Mouse (Mus musculus) midbrain, postnatal 0 days (tissue): ENCODE results near the gene Aip. TPM values are rescaled to one million over a fixed set of nuclear protein-coding genes. Genes with fewer than 3 reads are reported as not detected.

Source experiments
- ATAC-seq: fragments of 200-750 bp; cut with Nextera tagmentation; 2 replicates; pipeline ENCODE4 v1.8.0; 2017; ENCODE audit warnings: moderate number of reproducible peaks, mild to moderate bottlenecking, moderate TSS enrichment, moderate library complexity; ENCODE audit not compliant: low FRiP score
- DNase-seq: peaks from one replicate; pipeline ENCODE4 v3.0.0-alpha.2; 2015; ENCODE audit warnings: low spot score
- H3K27ac ChIP-seq: fragments of 300-500 bp; sonication (generic); 2 replicates; pipeline ENCODE4 v1.5.1; 2014; ENCODE audit warnings: low read depth, mild to moderate bottlenecking, low read length, mixed read lengths
- H3K27me3 ChIP-seq: fragments of 300-500 bp; sonication (generic); 2 replicates; pipeline ENCODE4 v1.6.1; 2014; ENCODE audit warnings: low read length, control low read depth, mixed read lengths; ENCODE audit not compliant: insufficient read depth
- H3K36me3 ChIP-seq: fragments of 300-500 bp; sonication (generic); 2 replicates; pipeline ENCODE4 v1.6.1; 2014; ENCODE audit warnings: low read length, control low read depth, mixed read lengths; ENCODE audit not compliant: insufficient read depth
- H3K4me1 ChIP-seq: fragments of 300-500 bp; sonication (generic); 2 replicates; pipeline ENCODE4 v1.6.1; 2014; ENCODE audit warnings: mild to moderate bottlenecking, control low read depth, antibody characterized with exemption, low read length, mixed read lengths; ENCODE audit not compliant: insufficient read depth
- H3K4me2 ChIP-seq: fragments of 300-500 bp; sonication (generic); 2 replicates; pipeline ENCODE4 v1.6.1; 2014; ENCODE audit warnings: low read depth, mild to moderate bottlenecking, low read length, mixed read lengths; ENCODE audit not compliant: poor library complexity, severe bottlenecking
- H3K4me3 ChIP-seq: fragments of 300-500 bp; sonication (generic); 2 replicates; pipeline ENCODE4 v1.5.1; 2014; ENCODE audit warnings: low read depth, mild to moderate bottlenecking, low read length, moderate library complexity
- H3K9ac ChIP-seq: fragments of 300-500 bp; sonication (generic); replicated peaks from 2 replicates; pipeline ENCODE4 v1.6.1; 2014; ENCODE audit warnings: mild to moderate bottlenecking, low read length, moderate library complexity, mixed read lengths; ENCODE audit not compliant: poor library complexity, severe bottlenecking
- H3K9me3 ChIP-seq: fragments of 300-500 bp; sonication (generic); 2 replicates; pipeline ENCODE4 v1.6.1; 2016; ENCODE audit warnings: low read length, control low read depth
- CTCF ChIP-seq: IDR thresholded peaks from 2 replicates; pipeline ENCODE4 v1.5.1; 2016; ENCODE audit warnings: antibody characterized with exemption, mild to moderate bottlenecking
- WGBS: fragments of 180-500 bp; shearing (Covaris S2); extraction: QIAGEN DNeasy Blood & Tissue Kit; methylation state at CpG from one replicate; pipeline ENCODE4 v1.1.7; 2014; 5-methylcytosine and 5-hydroxymethylcytosine counted together
- polyA plus RNA-seq: library from polyadenylated mRNA; unstranded; fragments of >200 nt; fragmentation: Nextera tagmentation; extraction: Ambion mirVana; gene quantifications from 2 replicates; pipeline ENCODE4 v1.2.1, GENCODE M21; 2015
- total RNA-seq: library from RNA; depleted of rRNA; stranded (reverse); fragments of >200 nt; gene quantifications from 2 replicates; pipeline ENCODE4 v1.2.3, GENCODE M21; 2014

Gene Aip
- total and polyA plus RNA-seq, 2 experiments from 2014 or later, result 49.9 to 87.7 TPM

DNA sequence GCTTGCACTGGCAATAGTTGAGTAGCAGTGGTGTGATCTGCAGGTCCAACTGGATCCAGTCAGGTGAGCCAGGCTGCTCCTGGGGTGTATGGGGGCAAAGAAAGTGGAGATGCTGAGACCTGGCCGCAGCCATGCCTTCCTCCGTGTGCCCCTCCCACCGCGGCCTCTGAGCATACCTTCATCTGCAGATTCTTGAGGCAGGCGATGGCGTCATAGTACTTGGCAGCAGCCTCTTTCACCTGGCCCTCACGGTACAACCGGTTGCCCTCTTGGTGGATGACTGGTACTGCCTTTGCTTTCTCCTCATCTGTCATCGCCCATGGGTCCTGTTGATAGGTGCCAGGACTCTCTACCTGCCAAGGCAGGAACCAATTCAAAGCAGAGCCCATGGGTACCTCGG, 10.5 kb downstream of the Aip start:
- no peak overlapping the region for H3K27ac ChIP-seq
- H3K9me3 ChIP-seq, result no peaks in the 10 kb centered on the region
- DNase-seq, result no peak
- no peak overlapping the region for H3K9ac ChIP-seq
- peaks cover under 1% of the 10 kb centered on the region; the same call in 1 of the 2 replicates for H3K4me1 ChIP-seq
- no peaks in the 10 kb centered on the region for H3K27me3 ChIP-seq
- peaks cover 76% of the 10 kb centered on the region for H3K36me3 ChIP-seq
- TF ChIP-seq CTCF, result no peak
- no peak for ATAC-seq
- no peak overlapping the region for H3K4me3 ChIP-seq
- no peak overlapping the region for H3K4me2 ChIP-seq
- WGBS, result 96% methylated on average over 6 of the region's 10 CpGs

DNA sequence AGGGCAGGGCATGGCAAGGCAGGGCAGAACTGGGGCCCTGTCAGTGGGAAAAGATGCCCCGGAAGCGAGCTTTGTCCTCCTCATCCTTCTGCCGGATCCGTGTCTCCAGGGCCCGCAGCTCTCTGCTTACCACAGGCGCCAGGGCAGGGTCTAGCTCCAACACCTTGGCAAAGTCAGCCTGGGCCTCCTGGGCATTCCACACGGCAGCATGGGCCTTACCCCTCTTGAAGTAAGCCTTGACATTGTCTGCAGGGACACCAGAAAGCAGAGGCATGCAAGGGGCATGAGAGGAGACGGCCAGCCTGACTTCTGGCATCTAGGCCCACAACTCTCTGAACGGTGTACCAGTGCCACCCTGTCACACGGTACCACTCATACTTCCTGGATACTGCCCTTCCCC, 11.1 kb downstream of the Aip start:
- TF ChIP-seq CTCF, result no peak
- Histone ChIP-seq H3K9me3 (no peaks in the 10 kb centered on the region), H3K4me2 (no peak overlapping the region), H3K27ac (no peak overlapping the region), H3K9ac (no peak overlapping the region), H3K36me3 (peaks cover 82% of the 10 kb centered on the region), H3K27me3 (no peaks in the 10 kb centered on the region), H3K4me1 (no peaks in the 10 kb centered on the region), H3K4me3 (no peak overlapping the region)
- ATAC-seq (no peak), DNase-seq (no peak)
- 89% methylated on average over 10 of the region's 10 CpGs for WGBS

DNA sequence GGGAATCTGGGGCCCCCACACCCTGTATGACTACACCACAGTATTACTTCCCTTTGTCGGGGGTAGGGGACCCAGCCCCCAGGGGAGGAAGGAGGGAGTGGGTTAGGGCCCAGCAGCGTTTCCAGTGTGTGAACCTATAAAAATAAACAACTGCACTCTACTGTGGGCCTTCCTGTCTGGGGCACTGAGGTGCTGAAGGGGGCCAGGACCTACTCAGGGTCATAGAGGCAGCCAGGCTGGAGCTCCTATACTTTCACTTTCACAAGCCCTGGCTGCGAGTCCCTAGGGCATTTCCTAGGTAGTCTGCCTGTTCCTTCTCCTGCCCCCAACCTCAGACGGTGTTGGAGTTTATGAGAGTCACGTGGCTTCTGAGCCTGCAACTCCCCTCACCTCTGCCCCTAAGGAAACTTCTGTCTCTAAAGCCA, 11.8 kb downstream of the Aip start:
- H3K36me3 ChIP-seq, result peaks cover 89% of the 10 kb centered on the region
- H3K9me3 ChIP-seq, result no peaks in the 10 kb centered on the region
- no peak overlapping the region for H3K4me2 ChIP-seq
- H3K27me3 ChIP-seq, result no peaks in the 10 kb centered on the region
- ATAC-seq (no peak), DNase-seq (no peak)
- no peak overlapping the region for H3K4me3 ChIP-seq
- TF ChIP-seq CTCF, result no peak
- WGBS, result 78% methylated on average over 5 of the region's 5 CpGs
- no peak overlapping the region for H3K9ac ChIP-seq
- H3K27ac ChIP-seq, result no peak overlapping the region
- H3K4me1 ChIP-seq, result no peaks in the 10 kb centered on the region

DNA sequence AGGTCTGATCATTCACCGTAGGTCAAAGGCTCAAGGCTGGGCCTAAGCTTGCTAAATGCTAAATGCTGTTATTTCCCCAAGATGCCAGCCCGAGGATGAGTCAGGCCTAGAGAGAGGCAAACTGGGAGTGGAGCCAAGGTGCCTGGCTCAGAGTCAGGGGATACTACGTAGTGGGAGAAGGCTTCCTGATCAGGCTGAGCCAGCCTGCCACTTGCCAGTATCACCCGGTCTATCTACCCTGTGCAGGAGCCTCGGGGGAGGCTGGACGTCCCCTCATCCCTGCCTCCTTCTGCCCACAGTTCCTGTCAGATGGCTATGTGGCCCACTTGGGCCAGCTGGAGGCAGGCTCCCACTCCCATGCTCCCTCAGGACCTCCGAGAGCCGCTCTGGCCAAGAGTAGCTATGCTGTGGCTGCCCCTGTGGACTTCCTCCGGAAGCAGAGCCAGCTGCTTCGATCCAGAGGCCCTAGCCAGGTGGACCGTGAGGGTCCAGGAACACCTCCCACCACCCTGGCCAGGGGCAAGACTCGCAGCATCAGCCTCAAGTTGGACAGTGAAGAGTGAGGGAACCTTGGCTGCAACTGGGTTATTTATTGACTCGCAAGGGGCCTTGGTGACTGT, 12.4 kb downstream of the Aip start:
- no peak for TF ChIP-seq CTCF
- Histone ChIP-seq H3K4me1 (no peaks in the 10 kb centered on the region), H3K4me3 (no peak overlapping the region), H3K36me3 (peaks cover 92% of the 10 kb centered on the region), H3K9me3 (no peaks in the 10 kb centered on the region), H3K9ac (no peak overlapping the region), H3K4me2 (no peak overlapping the region), H3K27ac (no peak overlapping the region), H3K27me3 (no peaks in the 10 kb centered on the region)
- DNase-seq (peak; percentile 63), ATAC-seq (no peak)
- WGBS, result 83% methylated on average over 13 of the region's 13 CpGs

DNA sequence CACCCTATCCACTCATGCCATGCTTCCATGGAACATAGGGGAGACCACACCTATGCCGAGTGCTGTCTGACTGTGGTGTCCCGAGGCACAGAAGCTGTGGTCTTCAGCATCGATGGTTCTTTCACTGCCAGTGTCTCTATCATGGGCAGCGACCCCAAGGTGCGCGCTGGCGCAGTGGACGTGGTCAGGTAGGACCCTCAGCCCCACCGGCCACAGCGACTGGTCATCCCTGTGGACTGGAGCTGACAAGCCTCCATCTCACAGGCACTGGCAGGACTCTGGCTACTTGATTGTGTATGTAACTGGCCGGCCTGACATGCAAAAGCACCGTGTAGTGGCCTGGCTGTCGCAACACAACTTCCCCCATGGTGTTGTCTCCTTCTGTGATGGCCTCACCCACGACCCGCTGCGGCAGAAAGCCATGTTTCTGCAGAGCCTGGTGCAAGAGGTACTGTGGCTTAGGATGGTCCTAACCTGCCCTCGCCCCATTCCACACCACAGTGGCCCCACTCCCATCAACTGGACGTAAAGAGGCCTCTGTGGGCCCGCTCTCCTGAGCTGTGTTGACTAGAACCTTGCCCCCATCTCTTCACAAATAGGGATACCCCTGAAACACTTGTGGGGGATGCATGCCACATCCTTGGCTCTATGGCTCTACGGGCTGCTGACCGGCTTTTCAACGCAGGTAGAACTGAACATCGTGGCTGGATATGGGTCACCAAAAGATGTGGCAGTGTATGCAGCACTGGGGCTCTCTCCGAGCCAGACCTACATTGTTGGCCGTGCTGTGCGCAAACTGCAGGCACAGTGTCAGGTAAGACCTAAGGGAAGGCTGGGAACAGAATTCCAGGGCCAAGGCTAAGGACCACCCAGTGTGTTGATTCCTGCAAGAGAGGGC, 13.3 kb downstream of the Aip start:
- Histone ChIP-seq H3K9ac (no peak overlapping the region), H3K4me1 (no peaks in the 10 kb centered on the region), H3K4me3 (no peak overlapping the region), H3K4me2 (no peak overlapping the region), H3K36me3 (peaks cover 95% of the 10 kb centered on the region), H3K27ac (no peak overlapping the region), H3K27me3 (no peaks in the 10 kb centered on the region), H3K9me3 (no peaks in the 10 kb centered on the region)
- WGBS, result 96% methylated on average over 26 of the region's 26 CpGs
- no peak for TF ChIP-seq CTCF
- DNase-seq, result no peak
- no peak for ATAC-seq

- ATAC-seq (no peak), DNase-seq (no peak)
- Histone ChIP-seq H3K27ac (no peak overlapping the region), H3K27me3 (no peaks in the 10 kb centered on the region), H3K4me1 (no peaks in the 10 kb centered on the region), H3K9me3 (no peaks in the 10 kb centered on the region), H3K4me2 (no peak overlapping the region), H3K36me3 (peaks cover 82% of the 10 kb centered on the region), H3K4me3 (no peak overlapping the region), H3K9ac (no peak overlapping the region)
- TF ChIP-seq CTCF, result no peak
- 90% methylated on average over 8 of the region's 9 CpGs for WGBS
Observed at GRCm38 (mm10) chr19:4108535-4108934, 17.1 kb downstream of the Aip start.
